Mouse (Mus musculus) gastrocnemius, adult 18-20 months (tissue): ENCODE results near the gene 5330417C22Rik. TPM values are rescaled to one million over a fixed set of nuclear protein-coding genes. Genes with fewer than 3 reads are reported as not detected.
"Not testable (repeated sequence)": the region's sequence is repeated elsewhere in the genome, so short reads cannot be mapped to it uniquely, and the experiment has no call there.

Experiments used
- DNase-seq: peaks from one replicate; pipeline ENCODE4 v3.0.0; 2021; ENCODE audit warnings: low spot score
- long read RNA-seq, 2 experiments: library from polyadenylated mRNA; stranded (forward); transcript quantifications; one replicate each; pipeline ENCODE4 v2.0.0; 2021
- total RNA-seq, 2 experiments: library from RNA; stranded (reverse); gene quantifications; 2 replicates each; pipeline ENCODE4 v1.2.3; 2021

Gene 5330417C22Rik
- not detected for total RNA-seq
- long read RNA-seq, experiment 1 = 0 reads
- long read RNA-seq, experiment 2 = 0 reads

DNA sequence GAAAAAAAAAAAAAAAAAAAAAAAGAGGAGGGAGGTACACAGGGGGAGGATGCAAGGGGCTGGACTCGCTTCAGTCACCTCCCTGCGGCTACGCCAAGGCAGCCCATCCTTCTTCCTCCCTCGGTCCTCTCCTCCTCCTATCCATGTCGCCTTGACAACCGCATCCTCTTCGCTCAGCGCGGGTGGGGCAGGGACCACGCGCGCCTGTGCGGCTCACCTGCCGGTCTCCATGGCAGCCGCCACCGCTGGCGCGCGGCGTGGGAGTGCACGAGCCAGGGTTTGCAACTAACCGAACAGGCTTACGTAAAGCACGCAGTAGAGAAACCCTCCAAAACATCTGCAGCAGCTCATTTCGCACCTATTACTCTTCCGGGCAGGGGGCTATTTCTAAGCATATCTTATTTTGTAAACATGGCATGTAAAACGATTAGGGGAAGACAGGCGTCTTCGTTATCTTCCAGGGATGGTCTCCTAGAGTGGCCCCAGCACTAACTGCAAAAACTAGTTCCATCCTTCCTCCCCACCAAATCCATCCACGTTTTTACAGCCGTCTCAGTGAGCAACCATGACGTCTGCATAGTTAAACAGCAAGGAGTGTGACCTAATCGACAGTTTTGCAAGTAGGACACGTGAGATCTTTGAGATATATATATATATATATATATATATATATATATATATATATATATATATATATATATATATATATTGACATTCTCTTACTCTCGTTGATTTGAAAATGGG is at the start of gene 5330417C22Rik:
TSS of gene 5330417C22Rik (minus strand) at position 20 of the 744 bp plus-strand sequence.
- DNase-seq = no peak

DNA sequence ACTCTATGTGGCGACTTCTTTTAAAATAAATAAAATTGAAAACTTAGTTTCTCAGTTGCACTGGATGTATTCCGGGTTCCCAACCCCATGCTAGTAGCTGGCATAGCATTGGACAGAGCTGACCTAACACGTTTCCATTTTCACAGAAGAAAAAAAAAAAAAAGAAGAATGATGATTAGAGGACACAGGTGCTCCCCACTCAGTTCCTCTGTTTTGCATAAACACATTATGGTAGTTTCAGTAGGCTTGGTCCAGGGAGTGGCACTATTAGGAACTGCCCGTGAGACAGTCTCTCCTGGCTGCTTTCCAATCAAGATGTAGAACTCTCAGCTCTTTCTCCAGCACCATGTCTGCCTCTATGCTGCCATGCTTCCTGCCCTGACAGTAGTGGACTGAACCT is 48.2 kb upstream of the 5330417C22Rik start:
- no peak for DNase-seq

DNA sequence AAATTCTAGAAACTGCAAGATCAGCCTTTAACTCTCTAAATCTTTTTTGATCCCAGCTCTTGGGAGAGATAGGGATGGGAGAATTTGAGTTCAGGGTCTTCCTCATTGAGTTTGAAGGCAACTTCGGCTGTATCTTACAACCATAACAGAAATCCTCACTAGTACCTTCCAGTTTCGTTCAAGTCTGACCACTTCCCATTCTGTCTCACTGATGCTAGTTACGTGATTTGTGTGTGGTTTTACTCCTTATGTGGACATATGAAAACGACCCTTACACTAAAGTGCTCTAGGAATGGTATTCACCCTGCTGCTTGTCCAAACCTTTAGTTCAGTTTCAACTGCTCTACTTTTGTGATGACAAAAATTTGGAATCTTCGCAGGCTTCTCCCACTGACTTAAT is 37.7 kb upstream of the 5330417C22Rik start:
- DNase-seq = no peak

DNA sequence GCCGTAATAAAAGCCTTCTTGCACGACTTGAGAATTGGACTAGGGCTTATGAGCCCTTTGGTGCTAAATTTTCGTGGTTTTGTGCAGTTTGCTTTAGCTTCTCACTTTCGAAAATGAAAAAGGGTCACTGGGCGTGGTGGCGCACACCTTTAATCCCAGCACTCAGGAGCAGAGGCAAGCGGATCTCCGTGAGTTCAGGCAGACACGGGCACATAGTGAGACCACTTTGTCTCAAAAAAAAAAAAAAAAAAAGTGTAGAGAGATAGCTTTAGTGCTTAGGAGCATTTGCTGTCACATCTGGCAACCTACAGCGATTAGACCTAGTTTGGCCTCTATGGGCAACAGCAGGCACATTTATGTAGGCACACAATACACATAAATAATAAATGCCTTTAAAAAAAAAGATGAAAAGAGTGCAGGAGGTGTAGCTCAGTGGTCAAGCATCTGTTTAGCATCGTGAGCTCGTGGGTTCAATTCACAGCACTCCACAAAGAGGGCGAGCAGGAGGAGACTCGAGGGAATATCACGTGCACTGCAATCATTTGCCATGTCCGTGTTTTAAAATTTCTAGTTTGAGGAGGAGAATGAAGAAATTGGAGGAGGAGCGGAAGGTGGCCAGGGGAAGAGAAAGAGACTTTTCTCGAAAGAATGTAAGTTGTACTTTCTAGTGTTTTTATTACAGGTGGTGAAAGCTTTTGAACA is 36.1 kb upstream of the 5330417C22Rik start:
- DNase-seq = no peak

DNA sequence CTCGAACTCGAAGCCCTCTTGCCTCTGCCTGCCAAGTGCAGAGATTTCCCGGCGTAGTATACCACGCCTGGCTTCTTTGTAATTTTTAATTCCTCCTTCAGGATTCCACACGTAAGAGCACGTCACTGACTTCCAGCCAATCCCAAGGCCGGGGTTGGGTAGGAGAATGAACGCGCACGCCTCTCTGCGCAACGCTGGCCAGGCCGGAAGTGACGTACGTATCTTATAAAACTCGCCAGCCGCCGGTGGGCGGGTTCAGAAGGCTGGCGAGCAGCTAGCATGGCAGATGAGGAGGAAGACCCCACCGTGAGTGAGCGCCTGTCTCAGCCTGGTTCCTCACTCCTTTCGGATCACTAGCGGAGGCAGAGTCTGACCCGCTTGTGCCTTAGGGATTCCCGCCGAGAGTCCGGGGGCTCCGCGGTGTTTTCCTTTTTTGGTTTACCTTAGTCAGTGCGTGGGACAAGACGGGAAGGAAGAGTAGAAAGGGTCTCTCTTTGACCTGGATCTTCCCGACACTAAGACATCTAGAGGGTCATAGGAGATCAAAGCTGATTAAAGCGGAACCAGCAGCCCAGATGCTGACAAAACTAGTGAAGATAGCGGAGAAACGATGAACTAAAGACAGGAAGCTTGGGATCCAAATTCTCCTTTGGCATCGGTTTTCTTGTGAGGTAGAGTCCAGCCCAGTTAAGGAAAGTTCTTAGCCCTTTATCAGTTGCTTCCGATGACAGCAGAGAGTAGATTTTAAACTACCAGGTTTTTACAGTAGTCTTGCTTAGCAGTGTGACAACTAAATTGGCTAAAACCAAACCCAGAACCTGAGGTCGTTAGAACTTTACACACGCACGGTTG is 35.3 kb upstream of the 5330417C22Rik start, which contains the start of gene Taf13:
TSS of gene Taf13 (plus strand) at position 256 of the 852 bp plus-strand sequence.
- peak; percentile 98 for DNase-seq

DNA sequence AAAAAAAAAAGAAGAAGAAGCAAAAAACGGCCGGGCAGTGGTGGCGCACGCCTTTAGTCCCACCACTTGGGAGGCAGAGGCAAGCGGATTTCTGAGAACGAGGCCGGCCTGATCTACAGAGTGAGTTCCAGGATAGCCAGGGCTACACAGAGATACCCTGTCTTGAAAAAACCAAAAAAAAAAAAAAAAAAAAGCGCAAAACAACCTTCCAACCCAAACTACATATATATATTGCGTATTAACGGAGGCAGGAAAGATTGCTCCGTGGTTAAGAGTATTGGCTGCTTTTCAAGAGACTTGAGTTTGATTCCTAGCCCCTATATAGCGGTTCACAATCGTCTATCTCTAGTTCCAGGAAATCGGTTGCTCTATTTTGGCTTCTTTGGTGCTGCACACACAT is 34.5 kb upstream of the 5330417C22Rik start:
- DNase-seq = no peak

GRCm38 (mm10) chr3:108569636-108570035 is 33.3 kb upstream of the 5330417C22Rik start:
- DNase-seq = not testable (repeated sequence)

DNA sequence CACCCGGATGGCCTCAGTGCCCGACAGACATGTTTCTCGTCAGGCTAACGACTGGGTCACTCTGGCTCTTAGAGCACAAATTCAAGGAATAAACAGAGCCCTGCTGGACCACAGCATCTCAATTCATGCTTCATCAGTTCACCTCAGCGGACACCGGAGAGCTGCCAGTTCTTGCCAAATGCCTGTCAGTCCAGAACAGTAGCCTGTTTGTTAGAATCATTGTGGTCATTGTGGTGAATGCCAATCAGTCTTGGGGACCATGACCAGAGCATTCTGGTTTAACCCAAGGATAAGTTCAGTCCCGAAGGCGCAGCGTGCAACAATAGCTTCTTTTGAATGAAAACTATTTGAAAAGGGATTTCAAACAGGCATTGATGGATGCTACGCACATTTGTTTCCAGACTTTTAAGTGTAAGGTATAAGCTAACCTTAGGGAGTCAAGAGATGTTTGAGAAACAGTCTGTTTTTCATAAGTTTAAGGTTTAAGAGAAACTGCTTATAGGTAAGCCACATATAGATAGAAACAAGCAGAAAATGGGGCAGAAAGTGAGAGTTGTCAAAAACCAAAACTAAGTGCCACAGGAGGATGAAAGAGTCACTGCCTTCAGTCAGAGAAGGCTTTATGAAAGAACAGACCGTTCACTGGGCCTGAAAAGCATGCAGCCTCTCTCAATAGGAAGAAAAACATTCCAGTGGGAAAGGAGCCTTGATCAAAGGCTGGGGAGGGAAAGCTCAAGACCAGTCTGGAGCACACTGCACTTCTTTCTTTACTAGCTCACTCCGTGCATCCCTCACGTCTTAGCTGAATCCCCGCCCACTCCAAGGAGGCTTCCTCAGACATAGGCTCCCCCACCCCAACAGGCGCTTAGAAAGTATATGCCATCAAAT is 31.9 kb upstream of the 5330417C22Rik start:
- no peak for DNase-seq

DNA sequence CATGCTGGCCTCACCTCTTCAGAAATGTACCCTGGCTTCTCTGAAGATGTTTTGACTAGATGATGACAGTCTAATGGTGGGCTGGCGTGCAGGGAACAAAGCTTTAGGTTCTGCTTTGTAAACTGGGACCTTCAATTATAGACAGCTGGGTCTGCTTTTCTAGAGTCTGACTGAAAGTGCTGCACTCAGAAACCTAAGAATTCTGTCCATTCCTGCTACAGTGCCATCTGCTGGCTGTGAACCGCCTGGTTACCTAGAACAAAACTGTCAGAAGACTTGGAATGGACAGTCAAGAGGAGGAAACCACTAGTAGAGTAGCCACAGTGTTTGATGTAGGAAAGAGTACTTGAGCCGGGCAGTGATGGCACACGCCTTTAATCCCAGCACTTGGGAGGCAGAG is 27.0 kb upstream of the 5330417C22Rik start:
- DNase-seq = peak; percentile 82

DNA sequence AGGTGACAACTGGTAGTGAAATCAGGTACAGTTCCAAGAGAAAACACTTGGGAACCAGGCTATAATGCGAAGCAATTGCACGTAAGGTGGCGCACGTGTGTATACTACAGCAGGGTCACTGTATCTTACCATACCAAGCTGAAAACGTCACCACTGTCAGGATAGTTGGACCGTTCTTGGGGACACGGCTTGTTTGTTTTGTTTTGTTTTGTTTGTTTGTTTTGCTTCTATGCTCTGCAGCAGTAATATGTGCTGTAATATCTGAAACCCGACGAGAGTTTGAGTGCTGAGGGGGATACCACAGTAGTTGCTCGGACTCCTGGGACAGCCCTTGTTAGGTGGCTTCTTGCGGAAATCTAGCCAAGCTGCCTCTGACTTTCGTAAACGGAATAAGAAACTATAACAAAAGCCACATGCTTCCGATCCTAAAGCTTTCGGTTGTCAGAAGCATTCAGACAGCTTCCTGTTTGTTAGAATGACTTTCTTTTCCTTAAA is 26.5 kb upstream of the 5330417C22Rik start:
- DNase-seq = no peak

DNA sequence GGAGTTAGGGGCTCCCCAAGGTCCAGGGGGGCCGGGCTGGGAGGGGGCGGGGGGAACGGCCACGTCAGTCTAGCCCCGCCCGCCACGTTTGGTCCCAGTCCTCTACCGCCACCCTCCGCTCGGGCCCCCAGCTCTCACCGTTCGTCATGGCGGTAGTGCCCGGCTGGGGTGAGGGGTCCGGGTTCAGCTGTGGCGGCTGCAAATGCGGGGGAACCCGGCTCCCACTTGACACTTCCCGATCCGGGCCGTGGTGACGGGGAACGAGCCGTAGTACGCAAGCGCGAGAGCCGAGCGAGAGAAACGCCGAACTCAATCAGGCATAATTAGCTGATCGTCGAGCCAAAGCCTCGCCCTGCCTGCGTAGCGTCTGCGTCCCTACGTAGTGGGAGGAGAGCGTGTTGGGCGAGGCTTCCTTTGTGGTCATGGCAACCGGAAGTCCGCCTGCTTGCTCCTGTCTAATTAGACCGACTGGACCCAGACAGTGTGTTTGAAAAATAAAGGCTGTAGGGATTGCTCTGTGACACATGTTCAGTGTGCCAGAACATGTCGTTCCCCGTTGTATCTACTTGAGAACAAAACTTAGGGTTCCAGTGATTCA is 25.9 kb upstream of the 5330417C22Rik start, which contains the start of gene Tmem167b:
TSS of gene Tmem167b (minus strand) at position 334 of the 598 bp plus-strand sequence.
- peak; percentile 99 for DNase-seq

GRCm38 (mm10) chr3:108557888-108558287 is 21.6 kb upstream of the 5330417C22Rik start:
- DNase-seq = no peak

GRCm38 (mm10) chr3:108554587-108555312 is 18.4 kb upstream of the 5330417C22Rik start:
- peak; percentile 93 for DNase-seq

DNA sequence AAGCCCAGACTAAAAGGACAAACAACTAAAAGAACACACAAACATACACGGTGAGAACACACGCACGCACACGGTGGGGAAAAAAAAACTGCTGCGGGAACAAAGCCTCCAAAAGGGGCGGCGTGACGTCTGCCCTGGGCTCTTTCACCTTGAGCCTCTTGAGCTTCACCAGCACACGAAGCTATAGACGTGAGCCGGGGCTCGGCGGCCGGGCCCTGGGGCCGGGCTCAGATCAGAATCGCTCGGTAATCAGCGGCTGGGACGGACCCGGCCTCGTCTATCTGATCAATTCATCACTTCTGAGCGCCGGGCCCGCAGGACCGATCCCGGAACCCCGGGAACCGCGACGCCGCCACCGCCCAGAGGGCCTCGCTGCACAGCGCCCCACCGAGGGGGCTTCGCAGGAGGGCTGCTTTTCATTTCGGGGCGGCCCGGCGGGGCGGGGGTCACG is 17.8 kb upstream of the 5330417C22Rik start:
- DNase-seq = peak; percentile 13

- no peak for DNase-seq
Measured at GRCm38 (mm10) chr3:108542299-108542698, 6.0 kb upstream of the 5330417C22Rik start.

GRCm38 (mm10) chr3:108537303-108537702 is 967 bp upstream of the 5330417C22Rik start:
- peak; percentile 88 for DNase-seq

GRCm38 (mm10) chr3:108535896-108536516 is 330 bp downstream of the 5330417C22Rik start:
- no peak for DNase-seq

GRCm38 (mm10) chr3:108533951-108534350 is 2.4 kb downstream of the 5330417C22Rik start, which contains the start of gene 1700013F07Rik:
TSS of gene 1700013F07Rik (plus strand) at chr3:108534150.
- no peak for DNase-seq
